Mouse (Mus musculus): ENCODE measurements around the gene Mrpl37.

Mrpl37 gene

DNA sequence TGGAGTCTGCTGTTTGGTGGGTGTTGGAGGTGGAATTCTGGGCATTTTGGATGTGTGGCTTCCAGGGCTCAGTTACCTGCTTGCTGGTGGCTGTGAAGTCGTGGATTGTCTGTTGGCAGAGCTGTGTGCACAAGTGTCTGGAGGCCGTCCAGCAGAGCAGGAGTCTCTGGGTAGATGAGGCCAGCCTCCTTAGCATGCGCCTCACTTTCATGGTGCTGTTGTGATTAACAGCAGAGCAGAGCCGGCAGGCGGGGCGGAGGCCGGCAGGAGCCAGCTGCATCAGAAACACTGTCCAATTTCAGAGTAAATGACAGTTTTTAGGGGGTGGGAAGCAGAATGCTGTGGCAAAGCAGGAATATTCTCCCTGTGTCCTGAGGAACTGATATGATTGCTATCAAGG is 47.6 kb downstream of the Mrpl37 start:
- DNase-seq (ENCODE audit: low read depth, low spot score) = no peak

DNA sequence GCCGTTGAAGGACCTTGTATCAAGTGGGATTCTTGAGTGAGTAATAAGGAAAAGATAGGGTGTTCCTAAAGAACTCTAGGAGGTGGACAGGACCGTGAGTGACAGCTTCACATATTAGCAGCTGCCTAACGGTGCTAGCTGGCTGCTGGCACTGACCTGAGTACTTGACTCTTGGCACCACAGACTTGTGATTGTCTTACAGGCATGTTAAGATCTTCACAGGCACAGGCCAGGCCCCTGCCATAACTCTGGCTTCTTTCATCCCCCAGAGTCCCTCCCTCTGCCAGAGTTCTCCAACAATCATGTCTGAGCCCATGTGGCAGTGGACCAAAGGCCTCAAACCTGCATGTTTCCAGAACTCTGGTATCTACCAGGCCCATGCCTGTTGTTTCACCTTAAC is 48.1 kb downstream of the Mrpl37 start:
- DNase-seq (ENCODE audit: low read depth, low spot score) = no peak

DNA sequence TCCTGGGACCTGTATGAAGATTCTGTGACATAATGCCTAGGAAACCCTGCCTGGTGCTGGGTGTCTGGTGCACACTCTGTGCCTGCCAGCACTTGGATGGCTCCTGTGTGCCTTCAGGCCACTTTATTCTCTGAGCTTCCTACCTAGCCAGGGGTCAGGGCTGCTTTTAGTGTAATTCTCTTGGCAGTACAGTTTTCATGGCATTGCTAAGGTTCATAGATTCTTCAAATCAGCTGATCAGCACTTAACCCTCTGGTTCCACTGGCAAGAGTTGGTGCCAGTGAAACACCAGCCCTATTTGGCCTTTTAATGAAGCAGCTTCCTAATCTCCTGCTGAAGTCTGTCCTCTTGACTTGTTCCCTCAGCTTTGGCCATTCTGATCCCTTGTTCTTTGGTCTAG is 49.4 kb downstream of the Mrpl37 start:
- DNase-seq (ENCODE audit: low read depth, low spot score) = no peak

DNA sequence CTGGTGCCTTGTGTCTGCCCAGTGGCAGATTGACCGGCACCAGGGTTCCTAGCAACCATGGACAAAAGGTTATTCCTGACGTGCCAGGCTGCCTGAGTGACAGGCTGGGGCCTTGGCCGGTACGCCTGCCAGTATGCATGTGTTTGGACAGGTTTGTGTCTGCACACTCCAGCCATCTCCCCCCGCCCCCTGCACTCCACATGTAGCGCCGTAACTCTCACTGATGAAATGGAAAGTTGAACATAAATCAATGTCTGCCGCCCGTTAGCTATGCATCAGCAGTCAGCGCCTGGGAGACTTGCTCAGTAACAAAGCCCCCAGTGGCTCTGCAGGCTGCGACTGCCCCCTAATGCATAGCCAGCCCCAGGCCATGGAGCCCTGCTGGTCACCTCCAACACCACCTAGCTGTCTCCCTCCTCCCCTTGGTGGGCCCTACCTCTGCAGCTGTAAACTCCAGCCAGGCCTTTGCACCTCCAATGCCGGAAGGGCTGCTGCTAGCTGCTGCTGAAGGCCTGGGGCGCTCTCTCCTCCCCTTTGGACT is 50.6 kb downstream of the Mrpl37 start:
- no peak for DNase-seq (ENCODE audit: low read depth, low spot score)

DNA sequence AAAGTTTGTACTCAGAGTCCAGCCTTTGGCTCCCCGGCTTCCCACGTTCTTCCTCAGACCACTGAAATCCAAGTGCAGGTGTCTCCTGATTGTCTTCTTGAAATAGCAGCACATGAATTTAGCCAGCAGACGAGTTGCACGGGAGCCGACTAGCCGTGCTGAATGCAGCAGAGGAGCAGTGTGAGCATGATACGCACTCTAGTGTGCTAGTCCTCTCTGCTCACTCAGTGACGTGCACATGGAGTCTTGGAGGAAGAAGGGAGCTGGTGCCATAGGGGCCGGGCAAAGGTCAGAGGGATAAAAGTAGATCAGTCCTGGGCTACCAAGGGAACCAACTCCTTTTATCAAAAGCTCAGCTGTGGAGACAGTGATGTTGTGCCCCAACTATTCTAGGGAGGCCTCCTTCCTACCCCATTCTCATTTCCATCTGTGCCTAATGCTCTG is 52.8 kb downstream of the Mrpl37 start:
- no peak for DNase-seq (ENCODE audit: low read depth, low spot score)

DNA sequence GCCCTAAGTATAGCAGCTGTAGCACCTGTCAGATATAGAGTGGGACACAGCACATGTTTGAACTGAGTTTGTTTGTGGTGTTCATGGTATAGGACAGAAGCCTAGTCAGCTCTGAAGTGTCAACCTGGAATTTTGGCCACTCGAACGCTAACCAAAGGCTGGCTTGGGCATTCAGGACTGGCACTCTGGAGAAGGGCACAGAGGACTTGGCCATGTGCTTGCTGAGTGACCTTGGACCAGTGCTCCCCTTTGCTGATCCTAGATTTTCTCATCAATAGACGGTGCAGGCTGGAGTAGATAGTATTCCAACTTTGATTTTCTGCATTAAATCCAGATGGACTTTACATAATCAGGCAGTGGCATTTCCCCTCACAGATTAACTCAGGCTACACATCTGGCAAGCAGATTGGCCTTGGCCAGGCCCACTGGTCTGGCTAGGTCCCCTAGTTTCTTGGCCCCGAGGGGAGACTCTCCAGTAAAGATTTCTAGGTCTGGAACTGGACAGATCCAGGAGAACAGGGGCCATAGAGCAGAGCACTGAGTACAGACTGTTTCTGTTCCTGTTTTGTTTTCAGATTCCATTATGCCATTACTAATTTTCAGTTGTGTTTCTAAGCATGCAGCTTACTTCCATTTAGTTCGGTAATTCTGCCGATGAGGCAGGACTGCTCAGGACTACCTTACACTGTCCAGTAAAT is 53.4 kb downstream of the Mrpl37 start:
- no peak for DNase-seq (ENCODE audit: low read depth, low spot score)

DNA sequence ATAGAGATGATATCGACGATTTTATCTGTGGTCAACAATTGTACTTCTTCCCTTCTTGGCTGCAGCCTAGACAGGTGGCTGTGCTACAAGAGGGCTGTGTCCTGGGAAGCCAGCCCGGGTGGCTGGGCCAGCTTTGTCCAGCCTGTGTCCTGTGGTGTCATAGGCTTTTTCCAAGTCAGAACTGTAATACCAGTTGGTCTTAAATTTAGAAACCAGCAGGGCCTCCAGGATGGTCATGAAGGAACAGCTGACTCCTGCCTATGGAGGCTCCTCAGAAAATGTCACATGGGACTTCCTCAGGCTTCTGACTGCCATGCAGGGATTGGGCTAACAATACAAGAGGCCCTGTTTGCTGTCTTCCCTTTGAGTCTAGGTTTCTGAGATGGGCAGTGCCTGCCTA is 54.1 kb downstream of the Mrpl37 start:
- DNase-seq (ENCODE audit: low read depth, low spot score) = no peak

DNA sequence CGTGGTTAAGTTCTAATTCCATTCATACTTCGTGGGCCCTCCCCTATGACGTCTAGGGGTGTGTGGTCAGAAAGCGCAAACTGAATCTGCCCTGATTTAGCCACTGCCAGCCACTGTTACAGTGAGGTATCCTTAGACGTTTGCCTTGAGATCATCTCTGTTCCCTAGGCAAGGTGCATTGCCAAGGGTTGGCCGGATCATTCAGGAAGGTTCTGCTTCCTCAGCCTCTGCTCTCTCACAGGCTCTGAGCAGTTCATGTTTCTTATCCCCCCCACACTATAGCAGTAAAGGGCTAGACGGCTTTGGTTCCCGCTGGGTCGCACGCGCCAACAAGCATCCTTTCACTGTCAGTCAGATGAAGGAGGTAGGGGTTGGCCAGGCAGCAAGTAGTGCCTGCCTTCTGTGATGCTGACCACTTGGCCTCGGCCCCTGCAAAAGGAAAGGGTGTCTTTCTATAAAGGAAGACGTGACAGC is 54.6 kb downstream of the Mrpl37 start:
- DNase-seq (ENCODE audit: low read depth, low spot score) = no peak

DNA sequence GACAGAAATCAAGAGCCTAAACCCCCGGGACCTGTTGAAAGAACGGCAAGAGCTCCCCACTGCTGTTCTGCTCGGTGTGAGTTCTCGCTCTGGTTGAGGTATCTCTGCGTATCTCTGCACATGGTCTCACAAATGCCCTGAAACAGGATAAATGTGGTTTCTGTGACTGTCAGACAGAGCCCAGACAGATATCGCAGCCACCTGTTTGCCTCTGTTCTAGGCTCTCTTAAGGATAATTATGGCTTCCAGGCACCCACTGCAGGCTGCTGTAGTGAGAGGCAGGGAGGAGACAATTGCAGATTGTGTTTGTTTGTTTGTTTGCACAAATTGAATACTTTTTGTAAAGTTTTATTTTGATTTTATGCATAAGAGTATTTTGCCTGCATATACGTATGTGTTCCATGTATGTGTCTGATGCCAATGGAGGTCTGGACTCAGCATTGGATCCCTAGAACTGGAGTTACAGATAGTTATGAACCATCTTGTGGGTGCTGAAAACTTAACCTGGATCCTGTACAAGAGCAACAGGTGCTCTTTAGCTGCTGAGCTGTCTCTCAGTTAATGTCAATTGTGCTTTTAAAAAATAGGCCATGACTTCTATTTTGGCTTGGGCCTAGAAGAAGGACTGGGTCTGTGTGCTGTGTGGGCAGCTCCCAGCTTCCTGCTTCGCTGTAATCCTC is 55.2 kb downstream of the Mrpl37 start:
- no peak for DNase-seq (ENCODE audit: low read depth, low spot score)

DNA sequence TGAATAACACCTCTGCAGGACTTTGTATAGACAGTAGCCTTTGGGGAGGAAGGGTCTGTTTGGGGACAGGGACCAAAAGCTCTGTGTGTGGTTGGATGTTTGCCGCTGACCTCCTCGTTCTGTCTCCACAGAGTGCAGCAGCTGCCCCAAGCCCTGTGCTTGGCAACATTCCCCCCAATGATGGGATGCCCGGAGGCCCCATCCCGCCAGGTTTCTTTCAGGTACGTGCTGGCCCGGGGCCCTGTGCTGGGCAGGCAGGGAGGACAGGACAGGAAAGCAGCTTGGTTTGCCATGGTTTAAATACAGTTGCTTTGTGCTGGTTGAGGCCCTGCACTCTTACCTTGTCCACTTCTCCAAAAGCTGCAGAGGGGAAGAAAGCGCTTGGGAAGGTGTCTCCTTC is 57.1 kb downstream of the Mrpl37 start:
- no peak for DNase-seq (ENCODE audit: low read depth, low spot score)

DNA sequence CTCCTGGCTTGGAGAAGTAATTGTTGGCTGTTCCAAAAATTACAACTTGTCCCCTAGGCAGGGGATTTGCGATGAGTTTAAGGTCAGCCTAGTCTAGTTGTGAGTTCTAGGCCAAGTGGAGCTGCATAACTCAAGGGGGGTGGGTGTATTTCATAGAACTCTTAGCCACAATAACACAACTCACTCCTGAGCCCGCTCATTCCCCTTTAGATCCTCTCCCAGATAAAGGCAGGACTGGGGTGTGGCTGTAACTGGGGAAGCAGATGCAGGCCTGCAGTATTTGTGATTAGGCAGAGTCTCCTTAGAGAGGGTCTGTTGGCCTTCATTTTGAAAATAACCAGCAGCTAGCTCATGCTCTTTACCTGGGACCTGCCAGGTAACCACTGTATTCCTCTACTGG is 58.5 kb downstream of the Mrpl37 start:
- DNase-seq (ENCODE audit: low read depth, low spot score) = no peak

DNA sequence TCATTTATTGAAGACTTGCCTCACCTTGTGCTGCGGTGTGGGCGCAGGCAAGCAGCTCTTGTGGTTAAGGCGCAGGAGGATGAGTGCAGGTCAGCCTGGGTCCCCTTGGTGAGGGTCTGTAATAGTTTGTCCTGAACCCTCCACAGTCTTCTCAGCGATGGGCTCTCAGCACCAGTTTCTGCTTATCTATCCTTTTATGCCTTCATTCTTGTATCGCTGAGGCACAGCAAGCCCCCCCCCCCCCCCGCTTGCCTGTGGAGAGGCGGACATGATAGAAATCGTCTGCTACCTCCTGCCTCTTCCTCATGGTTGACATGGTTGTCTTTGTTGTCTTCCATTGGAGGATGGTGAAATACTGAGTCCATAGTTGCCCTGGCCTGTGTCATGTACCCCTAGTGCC is 59.3 kb downstream of the Mrpl37 start:
- DNase-seq (ENCODE audit: low read depth, low spot score) = no peak

DNA sequence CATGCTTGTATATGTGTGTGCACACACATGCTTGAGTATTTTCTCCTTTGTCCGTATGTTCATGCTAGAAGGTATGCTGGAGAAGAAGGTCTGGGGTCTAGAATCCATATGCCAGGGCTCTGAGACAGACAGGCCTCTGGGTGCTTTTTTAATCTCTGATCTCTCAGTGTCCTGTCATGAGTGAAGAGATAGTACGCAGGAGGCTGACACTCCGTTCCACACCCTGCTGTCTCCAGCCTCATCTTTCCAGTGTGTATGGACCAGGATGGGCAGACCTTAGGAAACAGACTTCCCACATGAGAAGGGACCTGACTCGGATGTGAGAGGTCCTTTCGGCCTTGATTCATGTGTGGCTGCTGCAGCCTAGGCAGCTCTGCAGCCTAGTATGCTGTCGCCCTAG is 59.9 kb downstream of the Mrpl37 start:
- no peak for DNase-seq (ENCODE audit: low read depth, low spot score)

DNA sequence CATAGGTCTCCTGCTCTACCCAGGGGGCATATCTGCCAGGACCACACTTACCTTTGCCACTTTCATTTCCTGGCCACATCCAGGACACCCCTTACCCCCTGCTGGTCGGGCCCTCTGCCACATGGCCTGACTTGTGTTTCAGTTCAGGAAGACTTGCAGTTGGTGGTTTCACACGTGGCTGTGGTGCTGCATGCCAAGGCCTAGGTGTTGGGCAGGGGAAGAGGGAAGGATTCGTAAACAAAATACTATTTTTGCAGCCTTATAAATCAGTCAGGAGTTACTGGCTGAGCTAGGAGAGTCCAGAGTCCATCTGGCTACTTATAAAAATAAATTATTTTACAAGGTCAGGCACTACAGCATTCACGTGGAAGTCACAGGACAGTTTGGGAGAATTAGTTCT is 60.4 kb downstream of the Mrpl37 start:
- no peak for DNase-seq (ENCODE audit: low read depth, low spot score)
